Mouse (Mus musculus) neural tube, embryonic 14.5 days (tissue): ENCODE measurements around the gene Prima1. TPM values are rescaled to one million over a fixed set of nuclear protein-coding genes. Genes with fewer than 3 reads are reported as not detected.
A peak's percentile ranks its signal among the peaks of the same experiment; 100 is the strongest.

Experiments
- ATAC-seq: fragments of 200-750 bp; cut with Nextera tagmentation; 2 replicates; pipeline ENCODE4 v1.8.0; 2017; ENCODE audit warnings: low read depth, mild to moderate bottlenecking, moderate TSS enrichment, moderate library complexity
- H3K27ac ChIP-seq: fragments of 300-500 bp; sonication (generic); 2 replicates; pipeline ENCODE4 v1.5.1; 2014; ENCODE audit warnings: low read depth, mild to moderate bottlenecking, control low read depth, low read length, moderate library complexity, mixed read lengths
- H3K27me3 ChIP-seq: fragments of 300-500 bp; sonication (generic); 2 replicates; pipeline ENCODE4 v1.6.1; 2014; ENCODE audit warnings: low read length; ENCODE audit not compliant: control insufficient read depth, insufficient read depth
- H3K36me3 ChIP-seq: fragments of 300-500 bp; sonication (generic); 2 replicates; pipeline ENCODE4 v1.6.1; 2014; ENCODE audit warnings: low read length, mixed read lengths; ENCODE audit not compliant: control insufficient read depth, insufficient read depth
- H3K4me1 ChIP-seq: fragments of 300-500 bp; sonication (generic); 2 replicates; pipeline ENCODE4 v1.6.1; 2014; ENCODE audit warnings: low read length; ENCODE audit not compliant: control insufficient read depth, insufficient read depth
- H3K4me2 ChIP-seq: fragments of 300-500 bp; sonication (generic); 2 replicates; pipeline ENCODE4 v1.6.1; 2014; ENCODE audit warnings: mild to moderate bottlenecking, low read depth, low read length, control low read depth
- H3K4me3 ChIP-seq: fragments of 300-500 bp; sonication (generic); 2 replicates; pipeline ENCODE4 v1.5.1; 2014; ENCODE audit warnings: low read depth, low read length, control low read depth, mixed read lengths
- H3K9ac ChIP-seq: fragments of 300-500 bp; sonication (generic); replicated peaks from 2 replicates; pipeline ENCODE4 v1.6.1; 2014; ENCODE audit warnings: low read depth, mild to moderate bottlenecking, control low read depth, low read length, mixed read lengths
- H3K9me3 ChIP-seq: fragments of 300-500 bp; sonication (generic); 2 replicates; pipeline ENCODE4 v1.6.1; 2016; ENCODE audit warnings: low read length; ENCODE audit not compliant: control insufficient read depth
- WGBS: fragments of 180-500 bp; shearing (Covaris S2); extraction: QIAGEN DNeasy Blood & Tissue Kit; methylation state at CpG from one replicate; pipeline ENCODE4 v1.1.7; 2014; 5-methylcytosine and 5-hydroxymethylcytosine counted together
- polyA plus RNA-seq: library from polyadenylated mRNA; unstranded; fragments of >200 nt; fragmentation: Nextera tagmentation; extraction: Ambion mirVana; gene quantifications from 2 replicates; pipeline ENCODE4 v1.2.1, GENCODE M21; 2014

The Prima1 gene
- 1.6 and 2.4 TPM in 2 replicates for polyA plus RNA-seq

DNA sequence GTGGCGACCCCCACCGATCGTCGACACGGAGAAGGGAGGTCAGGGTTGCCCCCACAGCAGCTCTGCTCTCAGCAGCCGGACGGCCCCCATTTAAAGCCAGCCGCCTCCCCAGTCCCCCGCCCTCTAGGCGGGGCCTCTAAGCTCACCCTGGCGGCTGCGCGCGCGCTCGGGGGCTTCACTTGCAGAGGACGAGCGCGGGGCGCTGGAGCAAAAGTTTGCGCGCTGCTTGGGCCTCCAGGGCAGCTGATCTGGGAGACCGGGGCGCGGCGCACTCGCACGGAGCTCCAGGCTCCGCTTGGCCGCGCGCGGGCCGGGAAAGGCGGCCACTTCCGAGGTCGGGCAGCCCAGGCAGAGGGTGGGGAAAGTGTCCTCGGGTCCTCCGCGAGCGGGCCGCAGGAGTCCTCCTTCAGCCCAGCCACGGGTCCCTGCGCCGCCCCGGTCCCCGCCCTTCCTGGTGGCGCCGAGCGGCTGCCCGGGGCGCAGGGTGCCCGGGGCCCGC, at the start of gene Prima1:
Gene Prima1, minus strand, starts transcription at position 68 of the 499 bp plus-strand sequence.
- ATAC-seq = peak; percentile 80
- WGBS = under 1% methylated on average over 31 of the region's 54 CpGs
- H3K4me2 ChIP-seq = peak within 1 kb of the TSS; percentile 94
- no peaks in the 10 kb centered on the region for H3K9me3 ChIP-seq
- no peaks in the 10 kb centered on the region for H3K36me3 ChIP-seq
- H3K9ac ChIP-seq = peak within 1 kb of the TSS; percentile 68
- peaks cover 6% of the 10 kb centered on the region; the same call in 1 of the 2 replicates for H3K27me3 ChIP-seq
- no peaks in the 10 kb centered on the region for H3K4me1 ChIP-seq
- peak within 1 kb of the TSS; percentile 70 for H3K27ac ChIP-seq
- peak within 1 kb of the TSS; percentile 61 for H3K4me3 ChIP-seq

DNA sequence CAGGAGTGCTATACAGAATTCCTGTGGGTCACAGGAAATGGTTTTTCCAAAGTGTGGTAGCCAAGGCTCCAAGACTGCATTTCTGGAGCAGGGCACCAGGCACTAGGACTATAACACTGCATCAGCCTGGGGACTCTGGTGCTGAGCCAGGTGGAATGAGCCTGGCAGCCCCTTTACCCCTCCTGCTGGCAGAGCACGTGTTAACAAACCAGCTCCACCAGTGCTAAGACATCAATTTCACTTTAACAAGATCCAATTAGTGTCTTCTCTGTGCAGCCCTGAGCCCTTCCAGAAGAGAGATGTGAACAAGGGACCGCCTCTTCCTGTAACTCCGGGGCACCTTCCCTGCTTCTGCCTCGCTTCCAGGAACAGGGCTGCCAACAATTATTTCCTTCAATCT, 45.3 kb upstream of the Prima1 start:
- Histone ChIP-seq H3K9me3 (no peaks in the 10 kb centered on the region), H3K4me1 (no peaks in the 10 kb centered on the region), H3K27ac (no peak overlapping the region), H3K9ac (no peak overlapping the region), H3K27me3 (no peaks in the 10 kb centered on the region), H3K4me2 (no peak overlapping the region), H3K4me3 (no peak overlapping the region), H3K36me3 (no peaks in the 10 kb centered on the region)
- no peak; the same call in 1 of the 2 replicates for ATAC-seq
- 61% methylated on average over 4 of the region's 4 CpGs for WGBS

DNA sequence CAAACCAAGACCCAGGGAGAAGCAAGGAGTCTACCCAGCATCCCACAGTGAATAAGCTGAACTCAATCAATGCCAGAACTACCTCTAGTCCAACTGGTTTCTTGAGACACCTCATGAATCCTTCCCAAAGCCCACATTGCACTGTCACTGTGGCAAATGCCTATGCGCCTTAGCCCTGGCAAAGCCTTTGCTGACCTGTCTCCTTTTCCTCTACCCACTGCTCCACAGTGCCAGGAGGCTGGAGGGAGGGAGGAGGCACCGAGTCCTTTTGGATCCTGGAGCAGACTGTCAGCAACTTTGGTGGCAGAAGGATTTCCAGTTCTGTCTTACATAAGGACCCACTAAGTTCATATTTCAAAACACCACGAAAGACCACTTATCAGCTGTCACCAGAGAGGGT, 41.5 kb upstream of the Prima1 start:
- no peak overlapping the region for H3K27ac ChIP-seq
- H3K4me3 ChIP-seq = no peak overlapping the region
- ATAC-seq = no peak
- no peaks in the 10 kb centered on the region for H3K27me3 ChIP-seq
- H3K4me1 ChIP-seq = no peaks in the 10 kb centered on the region
- H3K4me2 ChIP-seq = no peak overlapping the region
- no peaks in the 10 kb centered on the region for H3K36me3 ChIP-seq
- 95% methylated on average over 3 of the region's 3 CpGs for WGBS
- H3K9ac ChIP-seq = no peak overlapping the region
- H3K9me3 ChIP-seq = no peaks in the 10 kb centered on the region

DNA sequence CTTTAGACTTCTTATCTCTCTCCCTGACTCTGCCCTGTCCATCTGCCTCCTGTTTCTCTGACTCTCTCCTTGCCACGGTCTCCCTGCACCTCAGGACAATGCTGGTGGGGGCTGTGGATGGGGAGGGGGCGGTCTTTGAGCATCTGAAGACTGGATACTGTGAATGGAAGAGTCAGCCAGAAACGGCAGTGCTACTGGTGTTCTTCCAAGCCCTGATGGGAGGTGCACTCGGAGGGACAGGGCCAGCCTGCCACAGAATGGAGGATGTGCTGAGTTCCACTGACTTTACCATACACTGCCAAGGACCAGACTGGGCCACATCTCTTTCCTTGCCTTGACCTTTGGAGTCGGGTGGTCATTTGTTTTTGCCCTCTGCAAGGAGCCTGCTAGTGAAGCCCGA, 41.0 kb upstream of the Prima1 start:
- no peak overlapping the region for H3K4me2 ChIP-seq
- H3K4me3 ChIP-seq = no peak overlapping the region
- 75% methylated on average over 6 of the region's 6 CpGs for WGBS
- H3K9ac ChIP-seq = no peak overlapping the region
- no peaks in the 10 kb centered on the region for H3K27me3 ChIP-seq
- no peak for ATAC-seq
- no peak overlapping the region for H3K27ac ChIP-seq
- H3K36me3 ChIP-seq = no peaks in the 10 kb centered on the region
- H3K4me1 ChIP-seq = no peaks in the 10 kb centered on the region
- no peaks in the 10 kb centered on the region; the same call in 1 of the 2 replicates for H3K9me3 ChIP-seq

DNA sequence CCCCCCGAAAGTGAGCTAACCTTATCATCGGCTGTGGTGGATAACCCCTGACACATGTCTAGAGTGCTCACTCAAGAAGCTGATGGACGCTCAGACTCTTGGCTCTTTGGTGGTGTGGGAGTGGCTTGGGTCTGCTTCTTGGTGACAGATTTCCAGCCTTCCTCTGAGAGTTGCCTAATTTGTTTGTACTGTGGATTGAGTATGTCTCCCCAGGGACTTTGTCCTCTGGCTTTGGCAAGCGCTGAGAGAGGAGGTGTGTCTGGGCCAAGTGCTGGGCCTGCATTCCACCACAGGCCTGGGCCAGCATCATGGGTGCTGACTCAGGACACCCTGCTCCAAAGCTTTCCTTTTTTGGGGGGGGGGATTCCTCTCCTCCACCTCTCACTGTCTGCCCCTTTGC, 40.0 kb upstream of the Prima1 start:
- no peaks in the 10 kb centered on the region for H3K4me1 ChIP-seq
- no peak overlapping the region for H3K27ac ChIP-seq
- no peaks in the 10 kb centered on the region for H3K36me3 ChIP-seq
- H3K9me3 ChIP-seq = no peaks in the 10 kb centered on the region; the same call in 1 of the 2 replicates
- 71% methylated on average over 4 of the region's 4 CpGs for WGBS
- no peak overlapping the region for H3K4me3 ChIP-seq
- no peak overlapping the region for H3K4me2 ChIP-seq
- no peak overlapping the region for H3K9ac ChIP-seq
- ATAC-seq = no peak
- no peaks in the 10 kb centered on the region for H3K27me3 ChIP-seq

DNA sequence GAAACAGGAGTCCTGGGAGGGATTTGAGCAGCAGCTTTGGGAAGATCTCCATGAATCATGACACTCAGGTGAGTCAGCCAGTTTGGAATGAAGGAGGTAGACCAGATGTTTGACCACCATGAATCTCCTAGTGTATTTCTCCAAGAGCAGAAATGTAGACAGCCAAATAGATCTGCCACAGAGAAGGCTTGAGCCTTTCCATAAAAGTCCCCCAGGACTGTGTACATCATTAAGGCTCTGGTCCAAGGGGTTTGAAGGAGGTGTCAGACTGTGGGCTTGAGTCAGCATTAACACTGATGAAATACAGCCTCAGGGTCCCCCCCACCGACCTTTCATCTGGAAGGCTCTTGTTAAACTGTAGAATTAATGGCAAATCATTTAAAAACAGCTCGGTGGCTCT, 39.5 kb upstream of the Prima1 start:
- H3K9ac ChIP-seq = no peak overlapping the region
- H3K4me1 ChIP-seq = no peaks in the 10 kb centered on the region
- H3K27ac ChIP-seq = no peak overlapping the region
- 53% methylated on average over 2 of the region's 2 CpGs for WGBS
- no peak overlapping the region for H3K4me3 ChIP-seq
- H3K4me2 ChIP-seq = no peak overlapping the region
- ATAC-seq = no peak
- no peaks in the 10 kb centered on the region; the same call in 1 of the 2 replicates for H3K9me3 ChIP-seq
- H3K27me3 ChIP-seq = no peaks in the 10 kb centered on the region
- no peaks in the 10 kb centered on the region for H3K36me3 ChIP-seq

DNA sequence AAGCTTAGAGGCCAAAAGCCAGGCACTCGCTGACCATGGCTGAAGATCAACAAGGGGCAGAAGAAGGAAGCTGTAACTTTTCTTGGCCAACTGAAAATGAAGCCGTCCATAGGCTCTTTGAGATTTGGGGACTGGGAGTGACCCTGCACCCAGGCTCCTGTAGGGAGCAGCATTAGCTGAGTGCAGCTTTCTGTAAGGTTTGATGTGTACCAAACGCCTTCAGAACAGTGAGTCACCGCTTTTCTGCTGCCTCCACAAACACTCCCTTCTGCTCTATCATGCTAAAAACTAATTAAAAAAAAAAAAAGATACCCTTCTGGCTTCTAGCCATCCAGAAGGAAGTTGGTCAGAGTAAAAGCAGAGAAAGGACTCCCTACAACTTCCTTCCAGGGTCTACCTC, 34.5 kb upstream of the Prima1 start:
- Histone ChIP-seq H3K9me3 (no peaks in the 10 kb centered on the region; the same call in 1 of the 2 replicates), H3K9ac (no peak overlapping the region), H3K27ac (no peak overlapping the region), H3K4me1 (no peaks in the 10 kb centered on the region), H3K4me3 (no peak overlapping the region), H3K4me2 (no peak overlapping the region), H3K36me3 (no peaks in the 10 kb centered on the region), H3K27me3 (no peaks in the 10 kb centered on the region)
- WGBS = 85% methylated on average over 4 of the region's 4 CpGs
- no peak for ATAC-seq

DNA sequence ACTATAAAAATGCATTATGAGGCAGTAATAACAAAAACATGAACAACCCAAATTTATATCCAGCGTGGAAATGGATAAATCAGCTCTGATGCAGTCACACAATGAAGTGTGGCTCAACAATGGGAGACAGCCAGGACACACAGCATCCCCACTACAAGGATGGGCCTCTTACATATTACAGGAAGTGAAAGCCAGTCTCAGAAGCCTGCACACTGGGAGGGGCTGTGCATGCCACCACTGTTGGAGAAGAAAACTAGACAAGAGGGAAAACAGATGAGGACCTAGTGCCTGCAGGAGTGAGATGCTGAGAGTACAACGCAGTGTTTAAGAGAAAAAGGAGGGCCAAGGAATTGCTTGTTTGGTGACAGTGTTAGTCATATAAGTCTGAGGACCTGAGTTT, 31.8 kb upstream of the Prima1 start:
- 91% methylated on average over 2 of the region's 2 CpGs for WGBS
- Histone ChIP-seq H3K27me3 (no peaks in the 10 kb centered on the region), H3K9ac (no peak overlapping the region), H3K4me3 (no peak overlapping the region), H3K9me3 (no peaks in the 10 kb centered on the region; the same call in 1 of the 2 replicates), H3K4me1 (no peaks in the 10 kb centered on the region), H3K36me3 (no peaks in the 10 kb centered on the region), H3K27ac (no peak overlapping the region), H3K4me2 (no peak overlapping the region)
- ATAC-seq = no peak

DNA sequence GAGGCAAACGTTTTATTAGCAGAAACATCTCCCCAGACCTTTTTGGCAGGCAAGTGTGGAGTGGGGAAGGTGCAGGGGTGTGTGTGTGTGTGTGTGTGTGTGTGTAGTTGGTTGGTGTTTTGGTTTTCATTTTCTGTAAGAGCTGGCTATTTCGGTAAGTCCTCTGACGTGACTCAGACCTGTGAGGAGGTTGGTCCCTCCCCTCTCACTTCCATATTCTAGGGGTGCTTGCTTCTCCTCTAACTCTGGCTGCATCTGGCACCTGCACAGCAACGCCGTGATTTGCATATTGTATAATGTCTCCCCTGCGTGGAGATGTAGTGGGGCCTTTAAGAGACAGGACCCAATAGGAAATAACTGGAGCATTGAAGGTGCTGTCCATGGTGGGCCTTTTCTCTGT, 31.1 kb upstream of the Prima1 start:
- Histone ChIP-seq H3K9me3 (no peaks in the 10 kb centered on the region; the same call in 1 of the 2 replicates), H3K27ac (no peak overlapping the region), H3K4me2 (no peak overlapping the region), H3K4me1 (no peaks in the 10 kb centered on the region), H3K27me3 (no peaks in the 10 kb centered on the region), H3K4me3 (no peak overlapping the region), H3K36me3 (no peaks in the 10 kb centered on the region), H3K9ac (no peak overlapping the region)
- 70% methylated on average over 6 of the region's 6 CpGs for WGBS
- no peak for ATAC-seq
